Mouse (Mus musculus): ENCODE data around the gene Saysd1. TPM values are rescaled to one million over a fixed set of nuclear protein-coding genes. Genes with fewer than 3 reads are reported as not detected.
"Not testable (repeated sequence)": the region's sequence is repeated elsewhere in the genome, so short reads cannot be mapped to it uniquely, and the experiment has no call there.

The Saysd1 gene
- total RNA-seq, 2 experiments from 2014 or later: 1.9 to 2.9 TPM

GRCm38 (mm10) chr14:20047814-20048480, 90.4 kb downstream of the Saysd1 start:
- ATAC-seq (replicated peaks; ENCODE audit: poor library complexity, severe bottlenecking): no peak

DNA sequence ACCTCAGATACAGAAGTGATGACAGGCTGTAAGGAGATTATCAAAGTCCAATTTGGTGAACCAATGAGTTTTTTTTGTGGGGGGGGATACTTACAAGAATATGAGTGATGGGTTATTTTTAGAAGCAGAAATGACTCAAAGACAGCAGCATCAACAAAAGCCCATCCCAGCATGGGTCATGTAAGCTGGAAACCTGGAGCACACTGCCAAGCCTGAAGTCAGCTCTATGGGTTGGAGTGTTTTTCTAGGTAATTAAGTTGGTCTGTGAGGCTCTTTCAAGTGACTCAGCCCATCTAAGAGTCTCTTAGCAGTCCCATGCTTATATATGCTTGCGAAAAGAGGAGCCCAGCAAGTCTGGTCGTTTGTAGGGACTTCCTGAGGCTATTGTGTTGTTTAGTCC, 91.0 kb downstream of the Saysd1 start:
- no peak for ATAC-seq (replicated peaks; ENCODE audit: poor library complexity, severe bottlenecking)

- ATAC-seq (replicated peaks; ENCODE audit: poor library complexity, severe bottlenecking): no peak
Observed at GRCm38 (mm10) chr14:20044036-20044435, 94.3 kb downstream of the Saysd1 start.

- ATAC-seq (replicated peaks; ENCODE audit: poor library complexity, severe bottlenecking): no peak
Observed at GRCm38 (mm10) chr14:20041836-20042235, 96.5 kb downstream of the Saysd1 start.

DNA sequence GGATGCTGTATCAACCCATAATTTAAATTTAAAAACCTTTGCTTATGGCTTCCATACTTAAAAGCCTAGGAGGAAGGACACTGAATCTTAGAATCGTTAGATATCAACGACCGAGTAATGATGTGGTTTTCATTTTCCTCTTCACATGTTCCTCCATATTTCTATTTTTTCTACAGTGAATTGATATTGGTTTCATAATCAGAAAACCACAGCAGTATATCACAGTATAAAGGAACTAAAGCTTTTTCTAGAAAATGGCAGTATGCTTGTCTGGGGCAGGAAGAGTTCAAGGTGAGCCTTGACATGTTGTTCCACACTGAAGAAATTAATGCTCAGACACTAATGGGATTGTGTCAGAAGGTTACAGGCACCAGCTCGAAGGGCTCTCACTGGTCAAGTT, 97.4 kb downstream of the Saysd1 start:
- ATAC-seq (replicated peaks; ENCODE audit: poor library complexity, severe bottlenecking): peak; percentile 56

- peak; percentile 72 for ATAC-seq (replicated peaks; ENCODE audit: poor library complexity, severe bottlenecking)
Observed at GRCm38 (mm10) chr14:20039795-20040194, 98.5 kb downstream of the Saysd1 start.

DNA sequence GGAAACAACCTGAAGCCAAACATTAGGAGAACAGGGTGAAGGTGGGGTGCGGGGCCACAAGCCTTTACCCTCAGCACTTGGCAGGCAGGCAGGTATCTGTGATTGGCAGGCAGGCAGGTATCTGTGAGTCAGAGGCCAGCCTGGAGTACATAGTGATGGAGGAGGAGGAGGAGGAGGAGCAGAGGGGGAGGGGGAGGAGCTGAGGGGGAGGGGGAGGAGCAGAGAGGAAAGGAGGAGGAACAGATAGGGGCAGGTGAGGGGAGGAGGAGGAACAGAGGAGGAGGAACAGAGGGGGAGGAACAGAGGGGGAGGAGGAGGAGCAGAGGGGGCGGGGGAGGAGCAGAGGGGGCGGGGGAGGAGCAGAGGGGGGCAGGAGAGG, 105.6 kb downstream of the Saysd1 start:
- ATAC-seq (replicated peaks; ENCODE audit: poor library complexity, severe bottlenecking): no peak

DNA sequence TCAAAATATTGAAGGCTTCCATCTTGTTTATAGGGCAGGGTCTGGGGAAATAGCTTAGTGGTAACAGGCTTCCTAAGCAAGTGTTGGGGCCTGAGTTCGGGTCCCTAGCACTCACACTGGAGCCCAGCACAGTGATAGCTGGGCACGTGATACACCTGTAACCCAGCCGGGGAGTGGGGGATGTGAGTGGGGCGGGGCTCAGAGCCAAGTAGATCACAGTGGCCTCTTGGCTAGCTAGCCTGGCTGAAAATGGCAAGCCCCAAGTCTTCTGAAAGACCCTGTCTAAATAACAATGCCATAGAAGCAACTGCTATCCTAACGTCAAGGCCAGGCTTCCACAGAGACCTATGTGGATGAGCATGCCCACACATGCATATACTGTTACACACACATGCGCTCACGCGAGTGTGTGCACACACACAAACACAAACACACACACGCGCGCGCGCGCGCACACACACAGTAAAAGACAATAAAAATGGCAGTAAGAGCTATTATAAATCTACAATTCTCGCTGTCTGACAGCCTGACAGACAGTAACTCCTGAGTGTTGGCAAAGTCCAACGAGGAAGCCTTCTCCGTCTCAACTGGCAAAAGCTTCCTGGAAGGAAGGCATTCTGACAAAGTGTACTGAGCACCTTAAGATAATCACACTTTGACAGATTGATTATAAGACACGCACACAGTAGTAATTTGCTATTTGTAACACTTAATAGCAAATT, 106.2 kb downstream of the Saysd1 start:
- no peak for ATAC-seq (replicated peaks; ENCODE audit: poor library complexity, severe bottlenecking)

- ATAC-seq (replicated peaks; ENCODE audit: poor library complexity, severe bottlenecking): no peak
Observed at GRCm38 (mm10) chr14:20029606-20030005, 108.7 kb downstream of the Saysd1 start.

DNA sequence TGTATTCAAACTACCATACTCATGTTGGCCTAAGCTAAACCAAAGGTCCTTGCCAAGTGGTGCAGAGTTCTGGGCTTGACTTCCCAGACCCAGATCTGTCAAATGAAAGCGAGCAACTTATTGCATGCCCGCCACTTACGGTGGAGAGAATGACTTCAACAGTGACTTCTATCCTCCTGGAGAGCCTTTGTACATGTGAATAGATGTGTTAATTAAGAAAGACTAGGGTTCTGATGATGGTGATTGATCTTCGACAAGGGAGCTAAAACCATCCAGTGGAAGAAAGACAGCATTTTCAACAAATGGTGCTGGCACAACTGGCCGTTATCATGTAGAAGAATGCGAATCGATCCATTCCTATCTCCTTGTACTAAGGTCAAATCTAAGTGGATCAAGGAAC, 110.9 kb downstream of the Saysd1 start:
- ATAC-seq (replicated peaks; ENCODE audit: poor library complexity, severe bottlenecking): not testable (repeated sequence)

Other genes with a start within 250 kb of the Saysd1 start
- 24.8 and 36.0 TPM in 2 replicates for gene Gng2, start 160.9 kb downstream of the Saysd1 start, total RNA-seq (2014; fragmentation: Nextera tagmentation)
- gene Gng2, start 160.9 kb downstream of the Saysd1 start, total RNA-seq (2017): 25.9 and 52.6 TPM in 2 replicates
- gene Kcnk5, start 43.3 kb upstream of the Saysd1 start, total RNA-seq (2014; fragmentation: Nextera tagmentation): 2.0 TPM in 1 of 2 replicates, not detected in the other
- 3.1 and 4.2 TPM in 2 replicates for gene Kcnk5, start 43.3 kb upstream of the Saysd1 start, total RNA-seq (2017)
- gene Kcnk16, start 130.7 kb upstream of the Saysd1 start, total RNA-seq (2014; fragmentation: Nextera tagmentation): not detected in 2 replicates
- not detected in 2 replicates for gene Kcnk16, start 130.7 kb upstream of the Saysd1 start, total RNA-seq (2017)
- 17.5 and 18.2 TPM in 2 replicates for gene Nudt13, start 156.2 kb upstream of the Saysd1 start, total RNA-seq (2014; fragmentation: Nextera tagmentation)
- gene Nudt13, start 156.2 kb upstream of the Saysd1 start, total RNA-seq (2017): 8.0 and 15.7 TPM in 2 replicates
- 52.6 and 57.0 TPM in 2 replicates for gene Ecd, start 209.6 kb upstream of the Saysd1 start, total RNA-seq (2014; fragmentation: Nextera tagmentation)
- gene Ecd, start 209.6 kb upstream of the Saysd1 start, total RNA-seq (2017): 52.2 and 70.0 TPM in 2 replicates
- gene Fam149b, start 209.6 kb upstream of the Saysd1 start, total RNA-seq (2014; fragmentation: Nextera tagmentation): 20.6 and 28.2 TPM in 2 replicates
- gene Fam149b, start 209.6 kb upstream of the Saysd1 start, total RNA-seq (2017): 27.9 and 28.1 TPM in 2 replicates